Mouse (Mus musculus) liver, postnatal 0 days (tissue): ENCODE data around the gene Npcd. TPM values are rescaled to one million over a fixed set of nuclear protein-coding genes. Genes with fewer than 3 reads are reported as not detected.

Experiments used
- ATAC-seq: fragments of 200-750 bp; cut with Nextera tagmentation; 2 replicates; pipeline ENCODE4 v1.8.0; 2017; ENCODE audit warnings: mild to moderate bottlenecking, moderate library complexity
- DNase-seq: peaks from one replicate; pipeline ENCODE4 v3.0.0-alpha.2; 2016
- H3K27ac ChIP-seq: fragments of 300-500 bp; sonication (generic); 2 replicates; pipeline ENCODE4 v1.5.1; 2014; ENCODE audit warnings: antibody characterized with exemption, moderate library complexity, mild to moderate bottlenecking, low read depth
- H3K27me3 ChIP-seq: fragments of 300-500 bp; sonication (generic); 2 replicates; pipeline ENCODE4 v1.6.1; 2014; ENCODE audit warnings: low read length, control low read depth, mixed read lengths; ENCODE audit not compliant: insufficient read depth
- H3K36me3 ChIP-seq: fragments of 300-500 bp; sonication (generic); replicated peaks from 2 replicates; pipeline ENCODE4 v1.6.1; 2014; ENCODE audit warnings: mild to moderate bottlenecking, control low read depth, low read length, moderate library complexity, mixed read lengths; ENCODE audit not compliant: insufficient read depth
- H3K4me1 ChIP-seq: fragments of 300-500 bp; sonication (generic); 2 replicates; pipeline ENCODE4 v1.6.1; 2014; ENCODE audit warnings: antibody characterized with exemption, mild to moderate bottlenecking, control low read depth; ENCODE audit not compliant: insufficient read depth
- H3K4me2 ChIP-seq: fragments of 300-500 bp; sonication (generic); 2 replicates; pipeline ENCODE4 v1.6.1; 2014; ENCODE audit warnings: low read depth, mild to moderate bottlenecking, low read length, moderate library complexity, mixed read lengths
- H3K4me3 ChIP-seq: fragments of 300-500 bp; sonication (generic); 2 replicates; pipeline ENCODE4 v1.5.1; 2014; ENCODE audit warnings: low read depth, low read length
- H3K9ac ChIP-seq: fragments of 300-500 bp; sonication (generic); replicated peaks from 2 replicates; pipeline ENCODE4 v1.6.1; 2014; ENCODE audit warnings: mild to moderate bottlenecking, moderate library complexity
- H3K9me3 ChIP-seq: fragments of 300-500 bp; sonication (generic); 2 replicates; pipeline ENCODE4 v1.6.1; 2016; ENCODE audit warnings: mild to moderate bottlenecking, control low read depth, low read length, mixed read lengths
- CTCF ChIP-seq: sonication (generic); IDR thresholded peaks from 2 replicates; pipeline ENCODE4 v1.5.1; 2016; ENCODE audit warnings: antibody characterized with exemption, low read depth
- EP300 ChIP-seq: IDR thresholded peaks from 2 replicates; pipeline ENCODE4 v1.6.1; 2016; ENCODE audit warnings: antibody characterized with exemption, low read depth, mild to moderate bottlenecking
- WGBS: fragments of 180-500 bp; shearing (Covaris S2); extraction: QIAGEN DNeasy Blood & Tissue Kit; methylation state at CpG from one replicate; pipeline ENCODE4 v1.1.7; 2014; ENCODE audit not compliant: insufficient replicate concordance; 5-methylcytosine and 5-hydroxymethylcytosine counted together
- polyA plus RNA-seq: library from polyadenylated mRNA; unstranded; fragments of >200 nt; fragmentation: Nextera tagmentation; extraction: Ambion mirVana; gene quantifications from 2 replicates; pipeline ENCODE4 v1.2.1, GENCODE M21; 2015

The Npcd gene
- polyA plus RNA-seq, 1 experiment from 2014 or later = not detected

GRCm38 (mm10) chr15:79833251-79834050 lies 586 bp downstream of the Npcd start:
- Histone ChIP-seq H3K36me3 (no peaks in the 10 kb centered on the region), H3K4me3 (peak overlapping the region; percentile 74), H3K27me3 (peaks cover 2% of the 10 kb centered on the region; the same call in 1 of the 2 replicates), H3K9ac (peak overlapping the region; percentile 72), H3K9me3 (no peaks in the 10 kb centered on the region), H3K27ac (peak overlapping the region; percentile 55; the same call in 1 of the 2 replicates), H3K4me2 (peak overlapping the region; percentile 91), H3K4me1 (peaks cover 4% of the 10 kb centered on the region; the same call in 1 of the 2 replicates)
- 2% methylated on average over 41 of the region's 41 CpGs for WGBS
- ATAC-seq (0 out of 2 replicates have a peak, but pooled peaks have one; percentile 20), DNase-seq (no peak)
- TF ChIP-seq CTCF = no peak

- peaks cover 2% of the 10 kb centered on the region; the same call in 1 of the 2 replicates for H3K27me3 ChIP-seq
- DNase-seq (peak; percentile 80), ATAC-seq (no peak)
- H3K4me2 ChIP-seq = peak overlapping the region; percentile 91
- no peak overlapping the region for H3K9ac ChIP-seq
- peaks cover 4% of the 10 kb centered on the region; the same call in 1 of the 2 replicates for H3K4me1 ChIP-seq
- H3K36me3 ChIP-seq = no peaks in the 10 kb centered on the region
- no peaks in the 10 kb centered on the region for H3K9me3 ChIP-seq
- peak; percentile 93 for TF ChIP-seq CTCF
- TF ChIP-seq EP300 = no peak
- no peak overlapping the region for H3K27ac ChIP-seq
- 0 out of 2 replicates have a peak overlapping the region, but pooled peaks have one; percentile 74 for H3K4me3 ChIP-seq
- WGBS = 42% methylated on average over 18 of the region's 18 CpGs
Measured at GRCm38 (mm10) chr15:79832064-79832900, 1.8 kb downstream of the Npcd start.

- Histone ChIP-seq H3K27ac (no peak overlapping the region), H3K4me2 (no peak overlapping the region), H3K36me3 (no peaks in the 10 kb centered on the region), H3K4me3 (no peak overlapping the region), H3K27me3 (peaks cover 2% of the 10 kb centered on the region; the same call in 1 of the 2 replicates), H3K4me1 (peaks cover 4% of the 10 kb centered on the region; the same call in 1 of the 2 replicates), H3K9me3 (no peaks in the 10 kb centered on the region), H3K9ac (no peak overlapping the region)
- ATAC-seq (no peak), DNase-seq (peak; percentile 78)
- WGBS = 24% methylated on average over 4 of the region's 4 CpGs
- no peak for TF ChIP-seq EP300
- TF ChIP-seq CTCF = peak; percentile 93
Measured at GRCm38 (mm10) chr15:79830388-79830787, 3.6 kb downstream of the Npcd start.

- Histone ChIP-seq H3K4me1 (peaks cover 4% of the 10 kb centered on the region; the same call in 1 of the 2 replicates), H3K27me3 (peaks cover 2% of the 10 kb centered on the region; the same call in 1 of the 2 replicates), H3K9me3 (no peaks in the 10 kb centered on the region)
Measured at GRCm38 (mm10) chr15:79829431-79829830, 4.6 kb downstream of the Npcd start.

GRCm38 (mm10) chr15:79828366-79829035 lies 5.5 kb downstream of the Npcd start:
- Histone ChIP-seq H3K4me3 (no peak overlapping the region), H3K27me3 (peaks cover 2% of the 10 kb centered on the region; the same call in 1 of the 2 replicates), H3K27ac (no peak overlapping the region), H3K9me3 (no peaks in the 10 kb centered on the region), H3K9ac (no peak overlapping the region), H3K36me3 (no peaks in the 10 kb centered on the region), H3K4me1 (peaks cover 4% of the 10 kb centered on the region; the same call in 1 of the 2 replicates), H3K4me2 (no peak overlapping the region)
- ATAC-seq (no peak), DNase-seq (no peak)
- WGBS = 77% methylated on average over 46 of the region's 46 CpGs
- peak; percentile 43 for TF ChIP-seq CTCF
- no peak for TF ChIP-seq EP300

More at GRCm38 (mm10) chr15:79829431-79829830, 4.6 kb downstream of the Npcd start:
- TF ChIP-seq EP300 = no peak
- TF ChIP-seq CTCF = no peak
- Histone ChIP-seq H3K9ac (no peak overlapping the region), H3K27ac (no peak overlapping the region), H3K36me3 (no peaks in the 10 kb centered on the region), H3K4me3 (no peak overlapping the region), H3K4me2 (no peak overlapping the region)
- no peak for ATAC-seq
- DNase-seq = no peak
- 74% methylated on average over 5 of the region's 5 CpGs for WGBS
